Mouse (Mus musculus): ENCODE measurements around the gene Tll1. TPM values are rescaled to one million over a fixed set of nuclear protein-coding genes. Genes with fewer than 3 reads are reported as not detected.
"Not testable (repeated sequence)": the region's sequence is repeated elsewhere in the genome, so short reads cannot be mapped to it uniquely, and the experiment has no call there.

Tll1 gene
- total RNA-seq, 2 experiments from 2014 or later = 0.40 to 0.43 TPM

DNA sequence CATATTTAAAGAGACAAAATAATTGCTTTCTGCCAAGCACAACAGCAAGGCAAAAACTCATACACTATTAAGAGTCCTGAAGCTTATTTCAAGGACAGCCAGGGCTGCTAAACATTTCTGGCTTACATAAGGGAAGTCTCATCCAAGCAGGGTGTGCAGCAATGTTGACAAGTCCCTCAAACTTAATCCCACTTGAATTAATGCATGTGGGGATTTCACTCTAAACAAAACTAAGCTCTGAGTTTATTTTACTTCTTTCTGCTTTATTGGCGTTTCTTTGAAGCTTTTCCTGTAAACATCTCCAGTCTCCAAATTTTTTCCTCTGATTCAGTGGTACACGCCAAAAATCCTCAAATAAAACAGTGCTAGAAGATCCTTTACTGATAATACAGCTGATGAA is 146.2 kb downstream of the Tll1 start:
- DNase-seq (ENCODE audit: low spot score) = no peak

DNA sequence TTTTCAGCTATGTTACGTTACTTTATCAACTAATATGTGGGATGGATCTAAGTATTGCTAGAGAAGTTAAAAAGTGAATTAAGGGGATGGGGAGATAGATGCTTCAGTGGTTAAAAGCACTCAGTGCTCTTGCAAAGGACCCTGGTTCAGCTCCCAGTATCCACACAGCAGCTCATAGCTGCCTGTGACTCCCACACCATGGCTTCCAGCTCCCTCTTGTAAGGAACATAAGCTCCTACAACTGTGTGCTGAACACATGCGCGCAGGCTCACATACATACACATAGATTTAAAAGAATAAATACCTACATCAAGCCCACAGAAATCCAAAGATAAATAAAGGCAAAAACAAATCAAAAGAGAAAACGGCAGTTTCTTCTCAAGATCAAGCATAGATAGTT is 148.5 kb downstream of the Tll1 start:
- no peak for DNase-seq (ENCODE audit: low spot score)

DNA sequence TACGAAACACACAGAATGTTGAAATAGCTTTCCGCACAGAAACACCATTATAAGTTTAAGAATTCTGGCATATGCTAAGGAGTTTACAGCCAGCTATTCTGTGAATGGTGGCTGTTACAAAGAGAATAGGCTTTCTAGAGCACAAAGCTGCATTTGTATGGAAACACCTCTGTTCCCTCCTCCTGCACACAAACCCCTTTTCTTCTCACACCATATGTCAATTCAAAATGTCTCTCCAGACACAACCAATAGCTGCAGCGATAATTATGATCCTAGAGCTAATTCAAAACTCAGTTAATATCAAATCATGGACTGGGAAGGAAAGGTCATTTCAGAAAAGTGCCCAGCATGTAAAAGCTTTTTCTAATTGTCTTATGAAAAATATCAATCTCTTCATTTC is 157.5 kb downstream of the Tll1 start:
- no peak for DNase-seq (ENCODE audit: low spot score)

DNA sequence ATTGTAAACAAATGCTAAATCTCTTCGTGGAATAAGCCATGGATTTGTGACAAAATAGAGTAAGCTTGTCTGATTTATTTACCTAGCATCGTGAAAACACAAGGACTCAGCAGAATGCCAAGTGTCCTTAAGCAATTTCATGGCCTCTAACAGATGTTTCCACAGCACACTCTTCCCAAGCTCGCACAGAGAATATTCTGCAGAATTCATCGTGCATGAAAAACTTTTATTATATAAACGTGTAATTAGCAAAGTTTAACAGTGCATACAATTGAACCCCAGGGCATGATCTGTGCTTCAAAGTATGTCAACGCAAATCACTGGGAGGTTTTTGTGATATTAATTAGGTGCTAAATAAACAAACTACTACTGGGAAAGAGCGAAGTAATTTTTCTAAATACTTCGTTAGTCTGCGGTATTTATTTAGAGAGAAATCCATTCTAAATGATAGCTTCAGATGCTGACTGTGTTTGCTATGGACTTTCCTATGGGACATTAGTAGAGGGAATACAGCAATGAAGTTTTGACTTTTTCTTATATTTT is 158.0 kb downstream of the Tll1 start:
- no peak for DNase-seq (ENCODE audit: low spot score)

DNA sequence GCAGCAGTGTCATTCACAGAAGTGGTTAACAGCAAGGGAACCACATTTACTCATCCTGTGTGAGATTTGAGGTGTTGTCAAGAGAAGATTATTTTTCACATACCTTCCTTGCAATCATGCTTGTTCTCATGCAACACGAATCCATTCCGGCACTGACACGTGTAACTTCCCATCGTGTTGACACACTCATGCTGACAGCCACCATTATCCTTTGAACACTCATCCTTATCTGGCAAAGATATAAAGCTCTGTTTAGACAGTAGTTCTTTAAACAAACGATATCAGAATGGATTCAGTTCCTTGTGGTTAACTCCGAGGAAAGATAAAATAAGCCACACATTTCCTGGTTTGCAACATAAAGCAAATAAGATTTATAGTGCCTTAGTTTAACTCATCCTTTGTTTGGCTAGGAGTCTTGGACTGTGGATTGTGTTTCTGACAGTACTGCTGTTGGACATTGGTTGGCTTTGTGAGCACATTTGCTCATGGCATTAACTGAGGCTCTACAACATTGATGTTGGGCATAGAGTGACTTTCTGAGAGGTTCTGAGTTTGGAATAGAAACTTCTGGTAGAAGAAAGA is 164.7 kb downstream of the Tll1 start:
- DNase-seq (ENCODE audit: low spot score) = no peak

DNA sequence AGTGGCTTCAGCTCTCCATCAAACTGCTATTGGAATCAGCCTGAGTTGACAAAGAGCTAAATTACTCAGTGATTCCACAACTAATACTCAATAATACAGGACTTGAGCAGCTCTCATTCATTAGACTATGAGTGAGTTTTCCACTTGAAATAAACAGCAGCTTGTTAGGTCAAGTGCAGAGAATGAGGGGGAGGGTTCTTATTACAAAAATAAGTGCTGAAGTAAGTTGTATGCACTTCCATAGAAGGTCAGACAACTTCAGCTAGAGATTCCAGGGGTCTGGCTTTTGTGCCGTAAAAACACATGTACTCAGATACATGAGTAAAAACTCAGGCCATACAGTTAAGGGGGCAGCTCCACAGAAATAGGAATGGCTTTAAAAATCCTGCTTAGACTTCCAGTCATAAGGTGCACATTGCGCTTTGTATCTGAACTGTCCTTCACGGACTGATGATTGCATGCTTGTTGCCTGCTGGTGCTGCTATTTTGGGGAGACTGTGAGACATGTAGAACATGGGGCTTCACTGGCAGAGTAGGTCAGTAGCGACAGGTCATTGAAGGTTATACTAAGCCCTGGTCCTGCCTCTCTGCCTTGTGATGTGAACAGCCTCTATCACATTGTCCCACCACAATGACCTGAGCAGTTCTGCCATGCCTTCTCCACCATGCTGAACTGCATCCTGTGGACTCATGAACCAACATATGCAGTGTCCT is 175.2 kb downstream of the Tll1 start:
- DNase-seq (ENCODE audit: low spot score) = no peak

DNA sequence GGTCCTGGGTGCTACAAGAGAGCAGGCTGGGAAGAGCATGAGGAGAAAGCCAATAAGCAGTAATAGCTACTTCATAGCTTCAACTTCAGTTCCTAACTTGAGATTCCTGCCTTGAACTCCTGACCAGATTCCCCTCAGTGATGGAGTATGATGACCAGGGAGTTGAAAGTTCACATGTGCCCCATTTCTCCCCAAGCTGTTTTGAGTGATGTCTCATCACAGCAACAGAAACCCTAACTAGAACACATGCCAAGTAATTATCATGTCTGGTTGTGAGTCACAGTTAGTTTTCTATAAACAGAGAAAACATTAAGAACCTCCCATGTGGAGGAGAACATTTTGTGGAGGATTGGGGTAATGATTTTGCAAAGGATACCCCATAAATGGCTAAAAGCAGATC is 176.0 kb downstream of the Tll1 start:
- no peak for DNase-seq (ENCODE audit: low spot score)

DNA sequence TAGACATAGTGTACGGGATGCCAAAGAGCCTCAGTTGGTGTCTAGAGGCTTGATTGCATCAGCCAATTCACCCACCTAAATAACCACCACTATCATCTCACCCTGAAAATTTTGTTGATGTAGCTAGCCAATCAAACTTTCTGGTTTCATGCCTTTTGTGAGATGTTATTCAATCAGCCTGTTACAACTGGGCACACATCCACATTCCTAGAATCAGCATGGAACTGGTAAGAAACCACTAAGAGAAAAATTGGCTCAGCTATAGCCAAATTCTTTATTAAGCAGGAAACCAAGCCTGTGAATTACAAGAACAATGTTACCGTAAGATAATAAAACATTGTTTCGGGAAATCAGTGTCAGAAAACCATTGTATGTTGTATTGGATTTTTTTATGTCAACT is 176.5 kb downstream of the Tll1 start:
- DNase-seq (ENCODE audit: low spot score) = no peak

DNA sequence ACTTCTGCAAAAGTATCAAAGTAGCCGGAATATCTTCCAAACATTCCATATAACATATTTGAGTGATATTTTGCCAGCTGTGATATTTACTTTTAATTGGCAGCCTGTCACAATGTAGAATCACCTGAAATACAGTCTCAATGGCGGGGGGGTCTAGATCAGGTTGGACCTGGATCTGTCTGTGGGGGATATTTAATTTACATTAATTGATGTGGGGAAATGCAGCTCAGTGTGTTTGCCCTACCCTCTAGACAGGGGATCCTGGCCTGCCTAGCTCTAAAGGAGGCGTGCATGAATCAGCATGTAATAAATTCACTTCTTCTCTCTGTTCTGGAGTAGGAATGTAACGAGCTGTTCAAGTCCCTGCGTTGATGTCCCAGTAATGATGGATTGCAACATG is 181.7 kb downstream of the Tll1 start:
- DNase-seq (ENCODE audit: low spot score) = no peak

DNA sequence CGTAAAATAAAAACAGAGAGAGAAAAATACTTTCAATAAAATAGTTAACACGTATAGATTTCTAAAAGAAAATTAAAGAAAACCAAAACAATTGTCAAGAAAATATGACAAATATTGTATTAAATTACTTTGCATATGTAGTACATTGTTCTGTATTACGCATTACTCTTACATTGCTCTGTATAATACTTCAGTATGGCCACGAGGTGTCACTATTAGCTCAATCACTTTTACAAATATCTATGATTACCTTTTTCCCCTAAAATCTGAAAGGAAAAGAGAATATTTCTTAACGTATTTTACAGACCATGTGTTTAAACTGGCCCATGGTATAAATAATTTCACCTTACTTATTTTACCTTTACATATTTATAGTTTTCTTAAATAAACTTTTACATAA is 182.5 kb downstream of the Tll1 start:
- DNase-seq (ENCODE audit: low spot score) = no peak

DNA sequence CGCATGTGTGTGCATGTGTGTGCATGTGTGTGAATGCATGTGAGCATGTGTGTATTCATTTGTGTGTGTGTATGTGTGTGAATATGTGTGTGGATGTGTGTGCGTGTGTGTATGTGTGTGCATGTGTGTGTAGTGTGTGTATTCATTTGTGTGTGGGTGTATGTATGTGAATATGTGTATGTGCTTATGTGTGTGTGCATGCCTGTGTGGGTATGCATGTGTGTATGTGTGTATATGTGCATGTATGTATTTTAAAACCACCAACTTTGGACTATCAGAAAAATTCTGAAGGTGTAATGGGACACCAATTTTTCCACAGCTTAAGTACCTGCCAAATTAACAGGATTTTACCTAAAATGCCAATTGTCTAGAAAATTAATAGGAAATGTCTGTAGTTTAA is 183.0 kb downstream of the Tll1 start:
- no peak for DNase-seq (ENCODE audit: low spot score)

DNA sequence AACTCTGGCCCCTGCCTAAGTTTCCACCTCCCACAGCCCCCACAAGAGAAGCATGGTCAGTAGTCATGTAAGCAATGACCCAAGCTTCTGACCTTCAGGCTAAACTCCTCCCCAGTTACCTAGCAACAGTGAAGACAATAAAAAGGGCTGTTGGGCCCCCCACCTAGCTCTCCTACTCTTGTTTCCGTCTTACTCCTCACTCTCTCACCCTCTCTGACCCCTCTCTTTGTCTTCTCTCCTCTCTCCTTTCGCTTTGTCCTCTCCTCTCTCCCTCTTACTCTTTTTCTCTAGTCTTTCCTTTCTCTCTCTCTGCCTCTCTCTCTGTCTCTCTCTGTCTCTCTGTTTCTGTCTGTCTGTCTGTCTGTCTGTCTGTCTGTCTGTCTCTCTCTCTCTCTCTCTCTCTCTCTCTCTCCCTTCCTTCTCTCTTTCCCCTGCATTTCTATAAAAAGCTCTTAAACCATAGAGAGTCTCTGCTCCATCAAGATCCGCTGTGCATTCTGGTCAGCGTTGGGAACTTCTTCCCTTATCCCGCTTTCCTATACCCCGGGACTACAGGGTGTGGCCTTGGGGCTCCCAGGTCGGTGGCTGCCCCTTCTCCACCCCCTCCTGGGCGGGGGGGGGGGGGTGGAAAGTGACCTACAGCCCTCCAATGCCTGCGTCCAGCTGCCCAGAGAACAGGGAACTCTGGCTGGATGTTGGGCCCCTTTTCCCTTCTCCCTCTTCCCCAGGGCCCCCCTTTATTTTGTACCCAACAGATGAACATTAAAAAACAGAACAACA is 235.3 kb downstream of the Tll1 start:
- not testable (repeated sequence) for DNase-seq (ENCODE audit: low spot score)

All from gastrocnemius, adult 18-20 months (tissue).